Mouse (Mus musculus): ENCODE results near the gene Gdf2. TPM values are rescaled to one million over a fixed set of nuclear protein-coding genes. Genes with fewer than 3 reads are reported as not detected.

Gdf2 gene
- polyA plus RNA-seq (2015; fragmentation: Nextera tagmentation; extraction: Ambion mirVana), result 0.06 TPM in 1 of 2 replicates, not detected in the other

- no peak within 1 kb of the TSS for H3K4me3 ChIP-seq (ENCODE audit: low read depth, low read length)
- H3K4me2 ChIP-seq (ENCODE audit: low read length), result no peak within 1 kb of the TSS
- H3K4me1 ChIP-seq (ENCODE audit: control insufficient read depth, insufficient read depth, low read length), result no peaks in the 10 kb centered on the region
- H3K9ac ChIP-seq (ENCODE audit: low read depth, low read length), result no peak within 1 kb of the TSS
- no peak for ATAC-seq
- H3K9me3 ChIP-seq (replicated peaks; ENCODE audit: control insufficient read depth, low read length, poor library complexity, severe bottlenecking), result no peaks in the 10 kb centered on the region
- no peak within 1 kb of the TSS for H3K27ac ChIP-seq (ENCODE audit: low read length)
- H3K27me3 ChIP-seq (ENCODE audit: control insufficient read depth, insufficient read depth, low read depth, low read length), result no peaks in the 10 kb centered on the region
- 76% methylated on average over 8 of the region's 8 CpGs for WGBS
- no peaks in the 10 kb centered on the region for H3K36me3 ChIP-seq (ENCODE audit: control insufficient read depth, insufficient read depth, low read length)
Observed at GRCm38 (mm10) chr14:33940739-33941138, at the start of gene Gdf2. Gdf2 (plus strand) TSS chr14:33941039.

- no peak overlapping the region for H3K4me3 ChIP-seq (ENCODE audit: low read depth, low read length)
- no peaks in the 10 kb centered on the region for H3K4me1 ChIP-seq (ENCODE audit: control insufficient read depth, insufficient read depth, low read length)
- H3K27ac ChIP-seq (ENCODE audit: low read length), result no peak overlapping the region
- H3K27me3 ChIP-seq (ENCODE audit: control insufficient read depth, insufficient read depth, low read depth, low read length), result no peaks in the 10 kb centered on the region
- no peak overlapping the region for H3K9ac ChIP-seq (ENCODE audit: low read depth, low read length)
- WGBS, result 91% methylated on average over 3 of the region's 3 CpGs
- no peaks in the 10 kb centered on the region for H3K36me3 ChIP-seq (ENCODE audit: control insufficient read depth, insufficient read depth, low read length)
- H3K9me3 ChIP-seq (replicated peaks; ENCODE audit: control insufficient read depth, low read length, poor library complexity, severe bottlenecking), result no peaks in the 10 kb centered on the region
- H3K4me2 ChIP-seq (ENCODE audit: low read length), result no peak overlapping the region
- no peak for ATAC-seq
Observed at GRCm38 (mm10) chr14:33891507-33891906, 49.3 kb upstream of the Gdf2 start.

- Histone ChIP-seq H3K27ac (ENCODE audit: low read length) (no peak overlapping the region), H3K9ac (ENCODE audit: low read depth, low read length) (no peak overlapping the region), H3K9me3 (replicated peaks; ENCODE audit: control insufficient read depth, low read length, poor library complexity, severe bottlenecking) (no peaks in the 10 kb centered on the region), H3K4me1 (ENCODE audit: control insufficient read depth, insufficient read depth, low read length) (no peaks in the 10 kb centered on the region), H3K36me3 (ENCODE audit: control insufficient read depth, insufficient read depth, low read length) (no peaks in the 10 kb centered on the region), H3K27me3 (ENCODE audit: control insufficient read depth, insufficient read depth, low read depth, low read length) (no peaks in the 10 kb centered on the region), H3K4me3 (ENCODE audit: low read depth, low read length) (no peak overlapping the region), H3K4me2 (ENCODE audit: low read length) (no peak overlapping the region)
- ATAC-seq, result no peak
- WGBS, result 86% methylated on average over 5 of the region's 5 CpGs
Observed at GRCm38 (mm10) chr14:33895777-33896176, 45.1 kb upstream of the Gdf2 start.

GRCm38 (mm10) chr14:33896628-33897300 lies 44.1 kb upstream of the Gdf2 start:
- Histone ChIP-seq H3K36me3 (ENCODE audit: control insufficient read depth, insufficient read depth, low read length) (no peaks in the 10 kb centered on the region), H3K27me3 (ENCODE audit: control insufficient read depth, insufficient read depth, low read depth, low read length) (no peaks in the 10 kb centered on the region), H3K4me2 (ENCODE audit: low read length) (no peak overlapping the region), H3K9ac (ENCODE audit: low read depth, low read length) (no peak overlapping the region), H3K4me1 (ENCODE audit: control insufficient read depth, insufficient read depth, low read length) (no peaks in the 10 kb centered on the region), H3K4me3 (ENCODE audit: low read depth, low read length) (no peak overlapping the region), H3K27ac (ENCODE audit: low read length) (no peak overlapping the region), H3K9me3 (replicated peaks; ENCODE audit: control insufficient read depth, low read length, poor library complexity, severe bottlenecking) (no peaks in the 10 kb centered on the region)
- ATAC-seq, result no peak
- 27% methylated on average over 9 of the region's 9 CpGs for WGBS

- Histone ChIP-seq H3K9me3 (replicated peaks; ENCODE audit: control insufficient read depth, low read length, poor library complexity, severe bottlenecking) (no peaks in the 10 kb centered on the region), H3K9ac (ENCODE audit: low read depth, low read length) (no peak overlapping the region), H3K27me3 (ENCODE audit: control insufficient read depth, insufficient read depth, low read depth, low read length) (no peaks in the 10 kb centered on the region), H3K4me1 (ENCODE audit: control insufficient read depth, insufficient read depth, low read length) (no peaks in the 10 kb centered on the region), H3K4me3 (ENCODE audit: low read depth, low read length) (no peak overlapping the region), H3K27ac (ENCODE audit: low read length) (no peak overlapping the region), H3K36me3 (ENCODE audit: control insufficient read depth, insufficient read depth, low read length) (no peaks in the 10 kb centered on the region), H3K4me2 (ENCODE audit: low read length) (no peak overlapping the region)
- WGBS, result 95% methylated on average over 4 of the region's 4 CpGs
- ATAC-seq, result no peak
Observed at GRCm38 (mm10) chr14:33902783-33903182, 38.1 kb upstream of the Gdf2 start.

- Histone ChIP-seq H3K27ac (ENCODE audit: low read length) (no peak overlapping the region), H3K9ac (ENCODE audit: low read depth, low read length) (no peak overlapping the region), H3K36me3 (ENCODE audit: control insufficient read depth, insufficient read depth, low read length) (no peaks in the 10 kb centered on the region), H3K4me3 (ENCODE audit: low read depth, low read length) (no peak overlapping the region), H3K4me1 (ENCODE audit: control insufficient read depth, insufficient read depth, low read length) (no peaks in the 10 kb centered on the region), H3K9me3 (replicated peaks; ENCODE audit: control insufficient read depth, low read length, poor library complexity, severe bottlenecking) (no peaks in the 10 kb centered on the region), H3K27me3 (ENCODE audit: control insufficient read depth, insufficient read depth, low read depth, low read length) (no peaks in the 10 kb centered on the region), H3K4me2 (ENCODE audit: low read length) (no peak overlapping the region)
- ATAC-seq, result no peak
- WGBS, result 85% methylated on average over 1 of the region's 1 CpGs
Observed at GRCm38 (mm10) chr14:33903199-33903598, 37.6 kb upstream of the Gdf2 start.

GRCm38 (mm10) chr14:33904851-33905250 lies 36.0 kb upstream of the Gdf2 start:
- Histone ChIP-seq H3K9me3 (replicated peaks; ENCODE audit: control insufficient read depth, low read length, poor library complexity, severe bottlenecking) (no peaks in the 10 kb centered on the region), H3K4me1 (ENCODE audit: control insufficient read depth, insufficient read depth, low read length) (no peaks in the 10 kb centered on the region), H3K27ac (ENCODE audit: low read length) (no peak overlapping the region), H3K36me3 (ENCODE audit: control insufficient read depth, insufficient read depth, low read length) (no peaks in the 10 kb centered on the region), H3K9ac (ENCODE audit: low read depth, low read length) (no peak overlapping the region), H3K4me2 (ENCODE audit: low read length) (no peak overlapping the region), H3K4me3 (ENCODE audit: low read depth, low read length) (no peak overlapping the region), H3K27me3 (ENCODE audit: control insufficient read depth, insufficient read depth, low read depth, low read length) (no peaks in the 10 kb centered on the region)
- ATAC-seq, result no peak

GRCm38 (mm10) chr14:33913727-33914126 lies 27.1 kb upstream of the Gdf2 start:
- Histone ChIP-seq H3K4me2 (ENCODE audit: low read length) (no peak overlapping the region), H3K36me3 (ENCODE audit: control insufficient read depth, insufficient read depth, low read length) (no peaks in the 10 kb centered on the region), H3K9ac (ENCODE audit: low read depth, low read length) (no peak overlapping the region), H3K4me1 (ENCODE audit: control insufficient read depth, insufficient read depth, low read length) (no peaks in the 10 kb centered on the region), H3K27me3 (ENCODE audit: control insufficient read depth, insufficient read depth, low read depth, low read length) (peaks cover 6% of the 10 kb centered on the region; the same call in 1 of the 2 replicates), H3K4me3 (ENCODE audit: low read depth, low read length) (no peak overlapping the region), H3K27ac (ENCODE audit: low read length) (no peak overlapping the region), H3K9me3 (replicated peaks; ENCODE audit: control insufficient read depth, low read length, poor library complexity, severe bottlenecking) (no peaks in the 10 kb centered on the region)
- 25% methylated on average over 3 of the region's 3 CpGs for WGBS
- no peak for ATAC-seq

- no peak overlapping the region for H3K27ac ChIP-seq (ENCODE audit: low read length)
- no peak overlapping the region for H3K9ac ChIP-seq (ENCODE audit: low read depth, low read length)
- H3K36me3 ChIP-seq (ENCODE audit: control insufficient read depth, insufficient read depth, low read length), result no peaks in the 10 kb centered on the region
- H3K27me3 ChIP-seq (ENCODE audit: control insufficient read depth, insufficient read depth, low read depth, low read length), result peaks cover 6% of the 10 kb centered on the region; the same call in 1 of the 2 replicates
- WGBS, result 87% methylated on average over 9 of the region's 9 CpGs
- ATAC-seq, result no peak
- H3K4me1 ChIP-seq (ENCODE audit: control insufficient read depth, insufficient read depth, low read length), result no peaks in the 10 kb centered on the region; the same call in 1 of the 2 replicates
- H3K9me3 ChIP-seq (replicated peaks; ENCODE audit: control insufficient read depth, low read length, poor library complexity, severe bottlenecking), result no peaks in the 10 kb centered on the region
- no peak overlapping the region for H3K4me2 ChIP-seq (ENCODE audit: low read length)
- H3K4me3 ChIP-seq (ENCODE audit: low read depth, low read length), result no peak overlapping the region
Observed at GRCm38 (mm10) chr14:33914206-33914605, 26.6 kb upstream of the Gdf2 start.

Measured in midbrain, embryonic 16.5 days (tissue).